Mouse (Mus musculus) erythroblast, embryonic 14.5 days (primary cell): ENCODE data around the gene Taldo1. TPM values are rescaled to one million over a fixed set of nuclear protein-coding genes. Genes with fewer than 3 reads are reported as not detected.

Experiments
- H3K27me3 ChIP-seq: 2 replicates; pipeline ENCODE4 v1.6.1; 2012; ENCODE audit warnings: inconsistent platforms; ENCODE audit not compliant: control insufficient read depth
- H3K36me3 ChIP-seq: 2 replicates; pipeline ENCODE4 v1.6.1; 2012; ENCODE audit warnings: mild to moderate bottlenecking, inconsistent platforms; ENCODE audit not compliant: control insufficient read depth
- H3K4me1 ChIP-seq: 2 replicates; pipeline ENCODE4 v1.6.1; 2012; ENCODE audit warnings: inconsistent platforms; ENCODE audit not compliant: control insufficient read depth
- H3K4me3 ChIP-seq: replicated peaks from 2 replicates; pipeline ENCODE3; 2012; ENCODE audit warnings: moderate library complexity, mild to moderate bottlenecking, inconsistent platforms
- H3K9me3 ChIP-seq: 2 replicates; pipeline ENCODE4 v1.6.1; 2012; ENCODE audit warnings: low read length, inconsistent platforms, mixed read lengths; ENCODE audit not compliant: control insufficient read depth
- GATA1 ChIP-seq: IDR thresholded peaks from 2 replicates; pipeline ENCODE4 v1.6.1; 2012; ENCODE audit warnings: low read length, inconsistent platforms, mixed read lengths
- TAL1 ChIP-seq: IDR thresholded peaks from 3 replicates; pipeline ENCODE4 v1.6.1; 2012; ENCODE audit warnings: low read length, inconsistent platforms, mixed read lengths
- polyA plus RNA-seq: library from polyadenylated mRNA; stranded (reverse); fragments of >175 nt; gene quantifications from 2 replicates; pipeline ENCODE4 v1.2.3, GENCODE M21; 2012

Gene Taldo1
- polyA plus RNA-seq, 1 experiment, result 53.1 TPM

- Histone ChIP-seq H3K9me3 (no peaks in the 10 kb centered on the region), H3K4me3 (no peak overlapping the region), H3K36me3 (no peaks in the 10 kb centered on the region), H3K4me1 (peaks cover 35% of the 10 kb centered on the region), H3K27me3 (no peaks in the 10 kb centered on the region)
- TF ChIP-seq GATA1 (no peak), TAL1 (no peak)
These were observed 12.4 kb upstream of the Taldo1 start for GRCm38 (mm10) chr7:141379584-141379983.

DNA sequence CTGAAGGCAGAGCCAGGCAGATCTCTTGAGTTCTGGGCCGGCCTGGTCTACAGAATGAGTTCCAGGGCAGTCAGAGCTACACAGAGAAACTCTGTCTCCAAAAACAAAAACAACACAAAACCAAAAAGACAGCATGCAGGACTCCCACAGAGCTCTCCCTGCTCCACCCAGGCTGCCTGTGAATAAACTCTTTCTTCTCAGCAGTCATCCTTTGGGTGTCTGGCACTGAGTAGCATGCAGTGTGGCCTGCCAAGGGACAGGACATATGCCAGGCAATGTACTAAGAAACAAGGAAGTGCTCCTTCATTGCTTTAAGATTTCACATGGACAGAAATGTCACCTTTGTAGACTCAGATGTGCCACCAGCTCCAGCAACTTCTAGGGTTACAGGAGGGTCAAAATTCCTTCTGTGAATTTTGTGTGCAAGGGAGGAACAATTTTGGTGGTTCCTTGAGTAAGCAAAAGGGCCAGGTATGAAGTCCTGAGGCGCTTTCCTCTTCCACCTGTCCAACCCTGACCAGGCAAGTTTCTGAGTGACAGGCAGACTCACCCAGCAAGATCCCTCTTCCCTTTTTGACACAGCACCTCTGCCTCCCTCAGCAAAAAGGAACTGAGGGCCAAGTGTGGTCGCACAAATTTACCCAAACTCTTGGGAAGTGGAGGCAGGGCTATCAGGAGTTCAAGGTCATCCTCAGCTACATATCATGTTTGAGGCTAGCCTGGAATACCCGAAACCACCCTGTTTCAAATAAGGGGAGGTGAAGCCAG lies 10.7 kb upstream of the Taldo1 start:
- Histone ChIP-seq H3K4me1 (peaks cover 43% of the 10 kb centered on the region), H3K27me3 (no peaks in the 10 kb centered on the region)

GRCm38 (mm10) chr7:141387807-141388486 lies 4.1 kb upstream of the Taldo1 start:
- H3K36me3 ChIP-seq, result no peaks in the 10 kb centered on the region
- TF ChIP-seq TAL1 (no peak), GATA1 (no peak)
- no peaks in the 10 kb centered on the region for H3K9me3 ChIP-seq
- peaks cover 79% of the 10 kb centered on the region for H3K4me1 ChIP-seq
- H3K4me3 ChIP-seq, result no peak overlapping the region
- H3K27me3 ChIP-seq, result no peaks in the 10 kb centered on the region

More for the DNA sequence above, 10.7 kb upstream of the Taldo1 start:
- H3K9me3 ChIP-seq, result no peaks in the 10 kb centered on the region
- no peaks in the 10 kb centered on the region for H3K36me3 ChIP-seq
- no peak for TF ChIP-seq GATA1
- TF ChIP-seq TAL1, result no peak
- H3K4me3 ChIP-seq, result no peak overlapping the region

- no peak for TF ChIP-seq TAL1
- peak; percentile 44; the same call in 1 of the 2 replicates for TF ChIP-seq GATA1
- Histone ChIP-seq H3K4me1 (peaks cover 83% of the 10 kb centered on the region), H3K27me3 (no peaks in the 10 kb centered on the region), H3K9me3 (no peaks in the 10 kb centered on the region), H3K36me3 (peaks cover 4% of the 10 kb centered on the region), H3K4me3 (no peak overlapping the region)
These were observed 3.4 kb upstream of the Taldo1 start for GRCm38 (mm10) chr7:141388487-141389109.

DNA sequence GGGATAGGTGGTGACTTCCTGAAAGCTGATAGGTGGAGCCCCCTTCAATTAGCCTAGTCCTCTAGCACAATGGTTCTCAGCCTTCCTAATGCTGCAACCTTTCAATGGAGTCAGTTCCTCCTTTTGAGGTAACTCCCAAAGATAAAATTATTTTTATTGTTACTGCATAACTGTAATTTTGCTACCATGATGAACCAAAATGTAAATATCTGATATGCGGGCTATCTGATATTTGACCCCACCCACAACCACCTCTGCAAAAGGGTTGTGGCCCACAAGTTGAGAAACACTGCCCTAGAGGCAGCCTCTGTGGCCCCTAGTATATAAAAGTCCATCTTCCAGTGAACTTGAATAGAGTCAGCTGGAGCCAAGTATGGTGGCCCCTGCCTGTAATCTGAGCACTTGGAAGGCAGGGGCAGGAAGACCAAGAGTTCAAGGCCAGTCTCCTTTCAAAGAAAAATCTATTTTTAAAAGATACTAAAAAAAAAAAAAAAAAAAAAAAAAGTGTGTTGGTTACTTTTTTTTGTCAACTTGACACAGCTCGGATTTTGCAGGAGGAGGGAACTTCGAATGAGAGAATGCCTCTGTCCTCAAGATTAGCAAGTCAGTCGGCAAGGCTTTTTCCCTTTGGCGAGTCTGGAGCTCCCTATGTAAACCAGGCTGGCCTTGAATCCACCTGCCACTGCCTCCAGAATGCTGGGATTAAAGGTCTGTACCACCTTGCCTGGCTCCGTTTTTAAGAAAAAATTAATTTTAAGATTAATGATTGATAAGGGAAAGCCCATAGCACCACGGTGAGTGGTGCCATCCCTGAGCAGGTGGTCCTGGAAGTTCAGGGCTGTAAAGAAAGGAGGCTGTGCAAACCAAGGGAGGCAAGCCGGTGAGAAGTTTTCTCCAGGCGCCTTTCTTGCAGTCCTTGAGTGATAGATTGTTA lies 1.4 kb upstream of the Taldo1 start:
- TF ChIP-seq GATA1 (no peak), TAL1 (no peak)
- peaks cover 19% of the 10 kb centered on the region for H3K36me3 ChIP-seq

DNA sequence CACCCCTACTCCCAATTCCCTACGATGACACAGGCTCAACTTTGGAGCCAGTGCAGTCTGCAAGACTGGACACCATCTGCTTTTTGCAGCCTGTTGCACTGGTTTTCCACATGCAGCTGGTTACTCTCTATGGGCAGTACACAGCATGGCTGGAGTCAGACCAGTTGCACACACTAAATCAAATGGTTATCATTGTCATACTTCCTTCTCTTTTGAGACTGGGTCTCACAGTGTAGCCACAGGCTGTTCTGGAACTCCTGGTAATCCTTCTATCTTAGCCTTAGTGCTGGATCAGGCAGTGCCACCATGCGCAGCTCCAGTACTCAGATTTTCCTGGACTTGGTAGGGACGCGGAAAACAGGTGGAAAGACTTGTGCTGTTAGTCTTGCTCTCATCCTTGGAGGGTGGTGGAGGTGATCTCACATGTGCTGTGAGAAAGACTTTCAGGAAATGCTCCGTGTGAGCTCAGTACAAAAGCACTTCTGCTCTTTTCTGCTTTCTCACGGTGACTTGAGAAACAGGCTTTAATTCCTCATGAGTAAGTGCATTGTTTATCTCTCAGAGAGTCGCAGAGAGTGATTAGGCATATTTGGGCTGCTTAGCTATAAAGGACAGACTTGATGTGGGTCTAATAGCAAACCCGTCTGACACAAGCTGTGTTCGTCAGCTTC lies 688 bp downstream of the Taldo1 start:
- H3K27me3 ChIP-seq, result no peaks in the 10 kb centered on the region
- H3K4me1 ChIP-seq, result peaks cover 81% of the 10 kb centered on the region
- TF ChIP-seq TAL1 (no peak), GATA1 (peak; percentile 71)
- peaks cover 39% of the 10 kb centered on the region for H3K36me3 ChIP-seq
- peak overlapping the region; percentile 70 for H3K4me3 ChIP-seq
- H3K9me3 ChIP-seq, result no peaks in the 10 kb centered on the region

More for the DNA sequence above, 1.4 kb upstream of the Taldo1 start:
- peaks cover 90% of the 10 kb centered on the region for H3K4me1 ChIP-seq
- no peaks in the 10 kb centered on the region for H3K27me3 ChIP-seq
- H3K9me3 ChIP-seq, result no peaks in the 10 kb centered on the region
- H3K4me3 ChIP-seq, result peak overlapping the region; percentile 70

DNA sequence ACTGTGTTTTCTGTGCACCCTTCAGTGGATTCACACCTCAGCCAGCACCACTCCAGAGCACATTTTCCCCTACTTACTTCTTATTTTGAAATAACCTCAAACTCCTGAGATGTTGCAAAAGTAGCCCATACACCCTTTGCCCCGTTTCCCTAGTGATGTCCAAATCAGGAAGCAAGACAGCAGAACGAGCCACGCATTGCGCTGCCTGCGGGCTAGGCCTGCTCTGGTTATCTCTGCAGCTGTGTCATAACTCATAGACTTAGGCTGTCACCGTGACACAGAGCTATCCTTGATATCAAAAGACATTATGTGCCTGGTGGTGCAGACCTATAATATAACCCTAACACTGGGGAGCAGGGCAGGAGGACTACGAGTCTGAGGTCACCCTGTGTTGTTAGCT lies 2.2 kb downstream of the Taldo1 start:
- H3K27me3 ChIP-seq, result no peaks in the 10 kb centered on the region
- peaks cover 54% of the 10 kb centered on the region for H3K36me3 ChIP-seq
- H3K9me3 ChIP-seq, result no peaks in the 10 kb centered on the region
- H3K4me1 ChIP-seq, result peaks cover 66% of the 10 kb centered on the region
- H3K4me3 ChIP-seq, result peak overlapping the region; percentile 70
- TF ChIP-seq TAL1 (peak; percentile 34; the same call in 1 of the 3 replicates), GATA1 (peak; percentile 83)

- H3K9me3 ChIP-seq, result no peaks in the 10 kb centered on the region
- no peaks in the 10 kb centered on the region for H3K27me3 ChIP-seq
- H3K36me3 ChIP-seq, result peaks cover 60% of the 10 kb centered on the region
- peak overlapping the region; percentile 47 for H3K4me3 ChIP-seq
- peaks cover 60% of the 10 kb centered on the region for H3K4me1 ChIP-seq
- TF ChIP-seq TAL1 (no peak), GATA1 (no peak)
These were observed 2.8 kb downstream of the Taldo1 start for GRCm38 (mm10) chr7:141394771-141395170.
